Mouse (Mus musculus): ENCODE data around the gene Elk4. TPM values are rescaled to one million over a fixed set of nuclear protein-coding genes. Genes with fewer than 3 reads are reported as not detected.

Gene Elk4
- polyA plus RNA-seq, 1 experiment from 2014 or later, result 13.1 TPM

Other genes with a start within 250 kb of the Elk4 start
- 0.22 and 0.29 TPM in 2 replicates for gene Pm20d1, start 210.2 kb upstream of the Elk4 start, polyA plus RNA-seq (2015; fragmentation: Nextera tagmentation; extraction: Ambion mirVana)
- 20.3 and 22.3 TPM in 2 replicates for gene Slc41a1, start 180.1 kb upstream of the Elk4 start, polyA plus RNA-seq (2015; fragmentation: Nextera tagmentation; extraction: Ambion mirVana)
- gene Rab29, start 140.4 kb upstream of the Elk4 start, polyA plus RNA-seq (2015; fragmentation: Nextera tagmentation; extraction: Ambion mirVana), result 7.0 and 7.5 TPM in 2 replicates
- gene Nucks1, start 97.1 kb upstream of the Elk4 start, polyA plus RNA-seq (2015; fragmentation: Nextera tagmentation; extraction: Ambion mirVana), result 44.9 and 49.2 TPM in 2 replicates
- gene Slc45a3, start 44.6 kb upstream of the Elk4 start, polyA plus RNA-seq (2015; fragmentation: Nextera tagmentation; extraction: Ambion mirVana), result 1.9 and 3.5 TPM in 2 replicates
- 7.8 and 8.5 TPM in 2 replicates for gene Mfsd4a, start 60.5 kb downstream of the Elk4 start, polyA plus RNA-seq (2015; fragmentation: Nextera tagmentation; extraction: Ambion mirVana)
- 1.1 and 1.5 TPM in 2 replicates for gene Cdk18, start 132.1 kb downstream of the Elk4 start, polyA plus RNA-seq (2015; fragmentation: Nextera tagmentation; extraction: Ambion mirVana)
- 14.9 and 19.8 TPM in 2 replicates for gene Lemd1, start 183.8 kb downstream of the Elk4 start, polyA plus RNA-seq (2015; fragmentation: Nextera tagmentation; extraction: Ambion mirVana)
- 3.7 and 3.8 TPM in 2 replicates for gene AC124108.1, start 183.8 kb downstream of the Elk4 start, polyA plus RNA-seq (2015; fragmentation: Nextera tagmentation; extraction: Ambion mirVana)
- 0.58 TPM in 1 of 2 replicates, not detected in the other for gene Gm10188, start 222.2 kb downstream of the Elk4 start, polyA plus RNA-seq (2015; fragmentation: Nextera tagmentation; extraction: Ambion mirVana)

Data from midbrain, embryonic 15.5 days (tissue).